Mouse (Mus musculus) ES-E14 (cell line): ENCODE measurements at regions not wholly inside any gene's neighbourhood (a gene's known extent, or its start where the extent isn't known, plus 50 kb on each side); places are given as distances from the start of the nearest gene placed in this dataset.

Source experiments
- CHD2 ChIP-seq: IDR thresholded peaks from 2 replicates; pipeline ENCODE4 v1.6.1; 2014; ENCODE audit warnings: mild to moderate bottlenecking, low read depth, low read length, inconsistent platforms
- MAFK ChIP-seq: IDR thresholded peaks from 2 replicates; pipeline ENCODE4 v1.6.1; 2014; ENCODE audit warnings: mild to moderate bottlenecking, low read depth, low read length, inconsistent platforms; ENCODE audit not compliant: insufficient read depth
- ZC3H11A ChIP-seq: IDR thresholded peaks from 2 replicates; pipeline ENCODE4 v1.6.1; 2012; ENCODE audit warnings: low read depth, mild to moderate bottlenecking, inconsistent platforms, low read length, borderline replicate concordance
- ZNF384 ChIP-seq: IDR thresholded peaks from 2 replicates; pipeline ENCODE4 v1.6.1; 2012; ENCODE audit warnings: low read depth, low read length, inconsistent platforms

- TF ChIP-seq MAFK: no peak
- TF ChIP-seq CHD2: no peak
- TF ChIP-seq ZNF384: no peak
- TF ChIP-seq ZC3H11A: no peak
Observed at GRCm38 (mm10) chr12:97203636-97204389, 1055.4 kb downstream of the Galc start.
